Mouse (Mus musculus) ES-E14 (cell line): ENCODE results near the gene Ube2i. TPM values are rescaled to one million over a fixed set of nuclear protein-coding genes. Genes with fewer than 3 reads are reported as not detected.

Experiments used
- DNase-seq: peaks from one replicate; pipeline ENCODE4 v3.0.0-alpha.2; 2013; ENCODE audit warnings: low read depth, low spot score
- H3K27ac ChIP-seq: 2 replicates; pipeline ENCODE4 v1.5.1; 2012; ENCODE audit warnings: low read depth, mild to moderate bottlenecking, low read length, moderate library complexity, mixed read lengths; ENCODE audit not compliant: poor library complexity, insufficient read depth, severe bottlenecking
- H3K36me3 ChIP-seq: 2 replicates; pipeline ENCODE4 v1.6.1; 2012; ENCODE audit warnings: mild to moderate bottlenecking, low read length, moderate library complexity, mixed read lengths; ENCODE audit not compliant: control insufficient read depth, poor library complexity, insufficient read depth, severe bottlenecking
- H3K4me1 ChIP-seq, 2 experiments: fragments of 150-350 bp in 1 of 2; sonication (generic) in 1 of 2; 2 replicates each; pipeline ENCODE4 v1.6.1; 2012; ENCODE audit warnings: low read length in 2 of 2, mild to moderate bottlenecking in 1 of 2, mixed read lengths in 1 of 2; ENCODE audit not compliant: control insufficient read depth in 2 of 2, insufficient read depth in 2 of 2, poor library complexity in 1 of 2
- H3K4me3 ChIP-seq, 2 experiments: fragments of 150-350 bp in 1 of 2; sonication (generic) in 1 of 2; 2 replicates each; pipeline ENCODE4 v1.5.1; 2012; ENCODE audit warnings: low read length in 2 of 2, low read depth in 1 of 2, mild to moderate bottlenecking in 1 of 2, mixed read lengths in 1 of 2; ENCODE audit not compliant: insufficient read depth in 1 of 2, poor library complexity in 1 of 2, severe bottlenecking in 1 of 2
- H3K9ac ChIP-seq: 2 replicates; pipeline ENCODE4 v1.6.1; 2012; ENCODE audit warnings: low read depth, mild to moderate bottlenecking, low read length, mixed read lengths; ENCODE audit not compliant: poor library complexity, insufficient read depth, severe bottlenecking
- H3K9me3 ChIP-seq: fragments of 150-350 bp; sonication (generic); 2 replicates; pipeline ENCODE4 v1.6.1; 2012; ENCODE audit warnings: low read depth, mild to moderate bottlenecking, low read length; ENCODE audit not compliant: control insufficient read depth, insufficient read depth
- CHD2 ChIP-seq: IDR thresholded peaks from 2 replicates; pipeline ENCODE4 v1.6.1; 2014; ENCODE audit warnings: mild to moderate bottlenecking, low read depth, low read length, inconsistent platforms
- HCFC1 ChIP-seq: IDR thresholded peaks from 2 replicates; pipeline ENCODE4 v1.6.1; 2012; ENCODE audit warnings: low read length, inconsistent platforms, borderline replicate concordance; ENCODE audit not compliant: insufficient read depth
- MAFK ChIP-seq: IDR thresholded peaks from 2 replicates; pipeline ENCODE4 v1.6.1; 2014; ENCODE audit warnings: mild to moderate bottlenecking, low read depth, low read length, inconsistent platforms; ENCODE audit not compliant: insufficient read depth
- ZC3H11A ChIP-seq: IDR thresholded peaks from 2 replicates; pipeline ENCODE4 v1.6.1; 2012; ENCODE audit warnings: low read depth, mild to moderate bottlenecking, inconsistent platforms, low read length, borderline replicate concordance
- ZNF384 ChIP-seq: IDR thresholded peaks from 2 replicates; pipeline ENCODE4 v1.6.1; 2012; ENCODE audit warnings: low read depth, low read length, inconsistent platforms
- in situ Hi-C, 2 experiments: fragments of 600-800 bp; cut with MboI; formaldehyde crosslinking; loops; one replicate each; pipeline ENCODE4 v1.15.1; 2025; ENCODE audit warnings: low sequenced_read_pairs in 2 of 2, inconsistent platforms in 1 of 2; ENCODE audit not compliant: unreplicated experiment in 2 of 2
- total RNA-seq: library from RNA; depleted of rRNA; stranded (reverse); fragments of 300-350 nt; gene quantifications from 2 replicates; pipeline ENCODE4 v1.2.3, GENCODE M21; 2012; rRNA removed

The Ube2i gene
- total RNA-seq: 427 and 443 TPM in 2 replicates

GRCm38 (mm10) chr17:25274571-25275346 lies at the start of gene Ube2i:
TSS of gene Ube2i (minus strand) at chr17:25274622.
- H3K4me3 ChIP-seq: peak within 1 kb of the TSS; percentile 87 to 94
- TF ChIP-seq ZC3H11A: no peak
- TF ChIP-seq ZNF384: no peak
- TF ChIP-seq MAFK: no peak
- no peak for TF ChIP-seq HCFC1
- TF ChIP-seq CHD2: no peak
- H3K4me1 ChIP-seq: peaks cover 0 to 10% of the 10 kb centered on the region in 2 experiments; a peak in 1 of 4 replicates
- peaks cover 5% of the 10 kb centered on the region; the same call in 1 of the 2 replicates for H3K36me3 ChIP-seq
- H3K9me3 ChIP-seq: no peaks in the 10 kb centered on the region
- DNase-seq: no peak
- in situ Hi-C loops: no loop called here
- peak within 1 kb of the TSS; percentile 96 for H3K9ac ChIP-seq
- H3K27ac ChIP-seq: peak within 1 kb of the TSS; percentile 97

- Histone ChIP-seq H3K4me1 (no peaks in the 10 kb centered on the region), H3K27ac (no peak overlapping the region), H3K4me3 (no peak overlapping the region), H3K9ac (no peak overlapping the region), H3K36me3 (no peaks in the 10 kb centered on the region), H3K9me3 (no peaks in the 10 kb centered on the region)
- in situ Hi-C loops: no loop called here
- no peak for DNase-seq
- TF ChIP-seq MAFK (no peak), ZC3H11A (no peak), HCFC1 (no peak), CHD2 (no peak), ZNF384 (no peak)
Measured at GRCm38 (mm10) chr17:25322930-25323329, 48.5 kb upstream of the Ube2i start.

GRCm38 (mm10) chr17:25320819-25321218 lies 46.4 kb upstream of the Ube2i start:
- H3K4me3 ChIP-seq: no peak overlapping the region
- in situ Hi-C loops: no loop called here
- H3K9me3 ChIP-seq: no peaks in the 10 kb centered on the region
- no peaks in the 10 kb centered on the region for H3K36me3 ChIP-seq
- DNase-seq: no peak
- no peak for TF ChIP-seq HCFC1
- no peak for TF ChIP-seq MAFK
- TF ChIP-seq CHD2: no peak
- TF ChIP-seq ZC3H11A: no peak
- H3K27ac ChIP-seq: no peak overlapping the region
- H3K9ac ChIP-seq: no peak overlapping the region
- H3K4me1 ChIP-seq: no peaks in the 10 kb centered on the region

GRCm38 (mm10) chr17:25318354-25318753 lies 43.9 kb upstream of the Ube2i start, which contains the start of gene Prss29:
TSS of gene Prss29 (plus strand) at chr17:25318654.
- DNase-seq: no peak
- Histone ChIP-seq H3K4me1 (no peaks in the 10 kb centered on the region), H3K36me3 (no peaks in the 10 kb centered on the region), H3K4me3 (no peak within 1 kb of the TSS), H3K9me3 (no peaks in the 10 kb centered on the region), H3K9ac (no peak within 1 kb of the TSS), H3K27ac (peak within 1 kb of the TSS; percentile 40; the same call in 1 of the 2 replicates)
- no peak for TF ChIP-seq ZC3H11A
- in situ Hi-C loops: no loop called here

- Histone ChIP-seq H3K36me3 (no peaks in the 10 kb centered on the region), H3K4me3 (no peak within 1 kb of the TSS), H3K4me1 (no peaks in the 10 kb centered on the region), H3K27ac (no peak within 1 kb of the TSS), H3K9ac (no peak within 1 kb of the TSS), H3K9me3 (no peaks in the 10 kb centered on the region)
- no peak for DNase-seq
- in situ Hi-C loops: no loop called here
- no peak for TF ChIP-seq ZC3H11A
- no peak for TF ChIP-seq HCFC1
- TF ChIP-seq MAFK: no peak
- no peak for TF ChIP-seq CHD2
- TF ChIP-seq ZNF384: no peak
Measured at GRCm38 (mm10) chr17:25308346-25308745, 33.9 kb upstream of the Ube2i start, which contains the start of gene Prss28. TSS of gene Prss28 (plus strand) at chr17:25308646.
